Mouse (Mus musculus) retina, postnatal 7 days (tissue): Measurements from ENCODE around the gene Cmbl.

Experiments used
- DNase-seq: peaks from one replicate; pipeline ENCODE4 v3.0.0-alpha.2; 2012; ENCODE audit warnings: low read depth, low spot score

Cmbl gene

GRCm38 (mm10) chr15:31627277-31628154, 62.3 kb downstream of the Cmbl start:
- DNase-seq, result no peak

- DNase-seq, result no peak
Measured at GRCm38 (mm10) chr15:31628180-31628579, 63.0 kb downstream of the Cmbl start.

- DNase-seq, result no peak
Measured at GRCm38 (mm10) chr15:31629556-31629955, 64.4 kb downstream of the Cmbl start.

GRCm38 (mm10) chr15:31631396-31631858, 66.2 kb downstream of the Cmbl start:
- DNase-seq, result no peak

GRCm38 (mm10) chr15:31632478-31632877, 67.3 kb downstream of the Cmbl start:
- no peak for DNase-seq

- no peak for DNase-seq
Measured at GRCm38 (mm10) chr15:31634582-31634981, 69.4 kb downstream of the Cmbl start.

- DNase-seq, result no peak
Measured at GRCm38 (mm10) chr15:31636091-31636595, 71.0 kb downstream of the Cmbl start.
